Mouse (Mus musculus): ENCODE results near the gene Map3k5.

DNA sequence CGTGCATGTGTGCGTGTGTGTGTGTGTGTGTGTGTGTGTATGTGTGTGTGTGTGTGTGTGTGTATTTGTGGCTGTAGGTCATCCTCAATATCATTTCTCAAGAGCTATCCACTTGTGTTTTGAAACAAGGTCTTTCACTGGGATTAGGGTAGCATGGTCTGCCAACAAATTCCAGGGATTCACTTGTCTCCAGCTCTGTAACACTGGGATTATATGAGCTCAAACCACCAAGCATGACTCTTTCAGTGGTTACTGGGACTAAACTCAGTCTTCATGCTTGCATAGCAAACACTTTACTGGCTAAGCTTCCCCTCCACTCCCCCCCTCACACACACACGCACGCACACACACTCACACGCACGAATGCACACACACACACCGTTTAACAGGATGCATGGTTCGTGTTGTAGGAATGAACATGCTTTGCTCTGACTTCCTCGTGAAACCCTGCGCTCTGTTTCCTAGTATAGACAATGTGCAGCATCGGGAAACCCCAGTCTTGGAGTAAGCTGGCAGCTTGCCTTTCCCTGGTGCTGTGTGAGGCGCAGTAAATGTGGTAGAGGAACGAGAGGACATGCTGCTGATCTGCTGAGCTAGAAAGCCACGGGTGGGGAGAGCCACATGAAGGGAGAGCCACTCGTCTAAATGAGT, 126.2 kb downstream of the Map3k5 start:
- TF ChIP-seq CTCF (conservative IDR thresholded peaks at IDR 0.05; ENCODE audit: insufficient read depth, insufficient read length, low read depth, low read length): no peak
- TF ChIP-seq POLR2A (IDR thresholded peaks at IDR 0.05; ENCODE audit: low read depth, low read length): no peak
